8 mouse cellular contexts compared by ENCODE assay signal in genomic region chr14:8213803-8214224, GRCm38 (mm10). TPM values are rescaled to one million over a fixed set of nuclear protein-coding genes. Genes with fewer than 3 reads are reported as not detected.
A peak's percentile ranks its signal among the peaks of the same experiment; 100 is the strongest.
DNase-seq lines count a peak whose midpoint lies in the region; ATAC-seq and TF ChIP-seq lines count a peak whose summit lies in the region.

Gene Kctd6, plus strand, starts transcription at chr14:8214140.

- H3K9ac ChIP-seq in forebrain, embryonic 16.5 days (replicated peaks; ENCODE audit: low read depth, low read length), result peak within 1 kb of the TSS; percentile 87
- peak within 1 kb of the TSS; percentile 88 for H3K9ac ChIP-seq in lung, embryonic 14.5 days

- peak; percentile 42; the same call in 1 of the 2 replicates for TF ChIP-seq CTCF in G1E (IDR thresholded peaks at IDR 0.05; ENCODE audit: low read depth, low read length)
- TF ChIP-seq CTCF in layer of hippocampus, adult 2 months (conservative IDR thresholded peaks at IDR 0.05), result peak; percentile 83
- TF ChIP-seq CTCF in lung, embryonic 14.5 days (IDR thresholded peaks at IDR 0.05; ENCODE audit: low read depth), result peak; percentile 45
- TF ChIP-seq CTCF in olfactory bulb, adult 2 months (IDR thresholded peaks at IDR 0.05; ENCODE audit: insufficient read depth, low read depth, low read length), result peak; percentile 67
- TF ChIP-seq CTCF in thymus, adult 2 months (IDR thresholded peaks at IDR 0.05; ENCODE audit: borderline replicate concordance, control insufficient read depth, extremely low read depth, insufficient read depth, low read length, poor library complexity), result peak; percentile 88

- 0% methylated on average over 24 of the region's 49 CpGs for WGBS in forebrain, embryonic 16.5 days
- under 1% methylated on average over 48 of the region's 49 CpGs for WGBS in lung, embryonic 14.5 days
- WGBS in olfactory bulb, adult 2 months, result 1% methylated on average over 48 of the region's 49 CpGs
- 0% methylated on average over 40 of the region's 49 CpGs for WGBS in thymus, adult 2 months

- intact Hi-C loops in heart, postnatal 36 days (cut with DNase I), result loop anchor here (2.0 kb wide), 1 partner anchor 41 kb away; the partner anchor contains the start of gene Pdhb

- H3K36me3 ChIP-seq in G1E (replicated peaks), result no peaks in the 10 kb centered on the region
- no peaks in the 10 kb centered on the region for H3K36me3 ChIP-seq in forebrain, embryonic 16.5 days (ENCODE audit: control insufficient read depth, insufficient read depth)
- no peaks in the 10 kb centered on the region for H3K36me3 ChIP-seq in lung, embryonic 14.5 days (ENCODE audit: insufficient read depth)
- H3K36me3 ChIP-seq in thymus, adult 2 months (ENCODE audit: control insufficient read depth, insufficient read depth, low read length), result no peaks in the 10 kb centered on the region

- no peaks in the 10 kb centered on the region for H3K9me3 ChIP-seq in G1E (replicated peaks)
- no peaks in the 10 kb centered on the region for H3K9me3 ChIP-seq in forebrain, embryonic 16.5 days (ENCODE audit: control insufficient read depth, low read length)
- H3K9me3 ChIP-seq in lung, embryonic 14.5 days (ENCODE audit: low read depth, low read length), result no peaks in the 10 kb centered on the region

- no peak for TF ChIP-seq POLR2A in olfactory bulb, adult 2 months (IDR thresholded peaks at IDR 0.05; ENCODE audit: insufficient read depth, low read depth, low read length)
- TF ChIP-seq POLR2A in thymus, adult 2 months (IDR thresholded peaks at IDR 0.05; ENCODE audit: control insufficient read depth, extremely low read depth, insufficient read depth, low read length, poor library complexity), result no peak; the same call in 1 of the 2 replicates

- H3K4me3 ChIP-seq in G1E (ENCODE audit: low read depth, low read length), result peak within 1 kb of the TSS; percentile 77
- peak within 1 kb of the TSS; percentile 77 for H3K4me3 ChIP-seq in forebrain, embryonic 16.5 days (replicated peaks; ENCODE audit: low read length)
- peak within 1 kb of the TSS; percentile 95 for H3K4me3 ChIP-seq in layer of hippocampus, adult 2 months
- peak within 1 kb of the TSS; percentile 68 for H3K4me3 ChIP-seq in lung, embryonic 14.5 days (ENCODE audit: low read depth, low read length)
- H3K4me3 ChIP-seq in olfactory bulb, adult 2 months (ENCODE audit: insufficient read depth, low read depth, low read length), result peak within 1 kb of the TSS; percentile 60
- H3K4me3 ChIP-seq in thymus, adult 2 months (ENCODE audit: control insufficient read depth, insufficient read depth, low read length), result peak within 1 kb of the TSS; percentile 70

- H3K27ac ChIP-seq in forebrain, embryonic 16.5 days (ENCODE audit: low read length), result peak within 1 kb of the TSS; percentile 92
- peak within 1 kb of the TSS; percentile 98 for H3K27ac ChIP-seq in layer of hippocampus, adult 2 months
- H3K27ac ChIP-seq in lung, embryonic 14.5 days (ENCODE audit: low read depth), result peak within 1 kb of the TSS; percentile 86; the same call in 1 of the 2 replicates
- peak within 1 kb of the TSS; percentile 28; the same call in 1 of the 2 replicates for H3K27ac ChIP-seq in olfactory bulb, adult 2 months (ENCODE audit: insufficient read depth, low read depth, low read length)
- no peak within 1 kb of the TSS for H3K27ac ChIP-seq in thymus, adult 2 months (ENCODE audit: control insufficient read depth, insufficient read depth, low read length)

- H3K4me1 ChIP-seq in G1E (ENCODE audit: insufficient read depth, low read depth, low read length), result peaks cover 14% of the 10 kb centered on the region
- H3K4me1 ChIP-seq in forebrain, embryonic 16.5 days (replicated peaks; ENCODE audit: control insufficient read depth, insufficient read depth, low read length), result peaks cover 32% of the 10 kb centered on the region
- H3K4me1 ChIP-seq in lung, embryonic 14.5 days (ENCODE audit: insufficient read depth), result no peaks in the 10 kb centered on the region
- peaks cover 12% of the 10 kb centered on the region for H3K4me1 ChIP-seq in olfactory bulb, adult 2 months (ENCODE audit: control insufficient read depth, insufficient read depth, low read length)
- H3K4me1 ChIP-seq in thymus, adult 2 months (replicated peaks; ENCODE audit: control insufficient read depth, insufficient read depth, low read length), result peaks cover 6% of the 10 kb centered on the region

- peak; percentile 92 for DNase-seq in G1E (ENCODE audit: low spot score)
- peak; percentile 99 to 100 for DNase-seq in cerebellum, adult 18-20 months
- DNase-seq in heart, postnatal 36 days, result peak; percentile 98 to 99
- DNase-seq in layer of hippocampus, adult 2 months (ENCODE audit: low spot score in 2 of 2), result peak; percentile 98
- DNase-seq in lung, embryonic 14.5 days, result peak; percentile 98
- peak; percentile 99 for DNase-seq in thymus, adult 2 months

- ATAC-seq in G1E (ENCODE audit: extremely low read depth, insufficient number of reproducible peaks, low FRiP score, poor library complexity, severe bottlenecking), result peak; percentile 98
- ATAC-seq in forebrain, embryonic 16.5 days, result peak; percentile 93
- ATAC-seq in lung, embryonic 14.5 days (ENCODE audit: insufficient read depth), result peak; percentile 97

- 0 out of 2 replicates have a peak, but pooled peaks cover 1% of the 10 kb centered on the region for H3K27me3 ChIP-seq in G1E (ENCODE audit: insufficient read depth, low read length)
- no peaks in the 10 kb centered on the region for H3K27me3 ChIP-seq in forebrain, embryonic 16.5 days (replicated peaks; ENCODE audit: control insufficient read depth, insufficient read depth, low read length)
- no peaks in the 10 kb centered on the region for H3K27me3 ChIP-seq in lung, embryonic 14.5 days (ENCODE audit: insufficient read depth, low read length)
- no peaks in the 10 kb centered on the region for H3K27me3 ChIP-seq in thymus, adult 2 months (ENCODE audit: control insufficient read depth, insufficient read depth, low read length)

- peak within 1 kb of the TSS; percentile 88 for H3K4me2 ChIP-seq in forebrain, embryonic 16.5 days (ENCODE audit: low read length)
- peak within 1 kb of the TSS; percentile 91 for H3K4me2 ChIP-seq in lung, embryonic 14.5 days

RNA-seq across cellular contexts. Expression of gene Kctd6, which starts in this region (rescaled TPM):
- total RNA-seq in G1E (2014; fragmentation: Nextera tagmentation) (3.1 and 4.6 TPM in 2 replicates), G1E (2017) (9.3 and 9.9 TPM in 2 replicates)
- 0.64 and 0.70 TPM in 2 replicates for polyA plus RNA-seq in G1E (2012)
- 7.2 and 8.1 TPM in 2 replicates for polyA plus RNA-seq in forebrain, embryonic 16.5 days (2015; fragmentation: Nextera tagmentation; extraction: Ambion mirVana)
- total RNA-seq in heart, postnatal 36 days (2021), result 1 to 10 TPM; 9.3 to 9.5 TPM
- total RNA-seq in layer of hippocampus, adult 2 months (2021), result 10 to 100 TPM; 69.1 to 79.4 TPM
- 15.6 and 16.6 TPM in 2 replicates for polyA plus RNA-seq in lung, embryonic 14.5 days (2014; fragmentation: Nextera tagmentation; extraction: Ambion mirVana)
- not detected in 2 replicates for polyA plus RNA-seq in olfactory bulb, adult 2 months (2012; ENCODE audit: insufficient read depth, insufficient read length, low replicate concordance, missing spikeins)
- polyA plus RNA-seq in thymus, adult 2 months (2012; rRNA removed), result 6.6 and 7.3 TPM in 2 replicates

Comparison
In these comparisons a context has a peak if more than half of its experiments do, and no peak if none do; other contexts are left out.
1. RNA of gene Kctd6 (total RNA-seq): 69.1 to 79.4 TPM in layer of hippocampus, adult 2 months; 3.1 to 9.9 TPM in G1E and 9.3 to 9.5 TPM in heart, postnatal 36 days; every median in the first group is over 4 times any median in the second.
2. Peak in every context shown above with its lines, with median percentiles within 50 percentile points of each other: ATAC-seq, DNase-seq, H3K4me3 ChIP-seq and CTCF ChIP-seq.